Mouse (Mus musculus) layer of hippocampus, adult 18-20 months (tissue): ENCODE measurements around the gene Wdr77. TPM values are rescaled to one million over a fixed set of nuclear protein-coding genes. Genes with fewer than 3 reads are reported as not detected.
"Not testable (repeated sequence)": the region's sequence is repeated elsewhere in the genome, so short reads cannot be mapped to it uniquely, and the experiment has no call there.

ENCODE experiments used
- DNase-seq, 2 experiments: peaks; one replicate each; pipeline ENCODE4 v3.0.0; 2022; ENCODE audit warnings: low spot score in 2 of 2
- long read RNA-seq: library from polyadenylated mRNA; stranded (forward); transcript quantifications from one replicate; pipeline ENCODE4 v2.0.0, GENCODE M21; 2021
- total RNA-seq, 2 experiments: library from RNA; stranded (reverse); gene quantifications; 2 replicates each; pipeline ENCODE4 v1.2.3; 2021

Wdr77 gene
- total RNA-seq: 10 to 100 TPM; 44.1 to 51.2 TPM
- long read RNA-seq, transcript Wdr77-201 (10 exons, 3,682 nt): major isoform, 61 of 73 reads
- long read RNA-seq, partial matches to known transcripts: 1 of 73 reads
- long read RNA-seq, other reads (novel, unspliced or antisense): 11 of 73 reads

- peak; percentile 92 to 97 for DNase-seq
These were observed at the start of gene Wdr77 for GRCm38 (mm10) chr3:105958974-105959580. Gene Wdr77 (plus strand): TSS chr3:105959369.

DNA sequence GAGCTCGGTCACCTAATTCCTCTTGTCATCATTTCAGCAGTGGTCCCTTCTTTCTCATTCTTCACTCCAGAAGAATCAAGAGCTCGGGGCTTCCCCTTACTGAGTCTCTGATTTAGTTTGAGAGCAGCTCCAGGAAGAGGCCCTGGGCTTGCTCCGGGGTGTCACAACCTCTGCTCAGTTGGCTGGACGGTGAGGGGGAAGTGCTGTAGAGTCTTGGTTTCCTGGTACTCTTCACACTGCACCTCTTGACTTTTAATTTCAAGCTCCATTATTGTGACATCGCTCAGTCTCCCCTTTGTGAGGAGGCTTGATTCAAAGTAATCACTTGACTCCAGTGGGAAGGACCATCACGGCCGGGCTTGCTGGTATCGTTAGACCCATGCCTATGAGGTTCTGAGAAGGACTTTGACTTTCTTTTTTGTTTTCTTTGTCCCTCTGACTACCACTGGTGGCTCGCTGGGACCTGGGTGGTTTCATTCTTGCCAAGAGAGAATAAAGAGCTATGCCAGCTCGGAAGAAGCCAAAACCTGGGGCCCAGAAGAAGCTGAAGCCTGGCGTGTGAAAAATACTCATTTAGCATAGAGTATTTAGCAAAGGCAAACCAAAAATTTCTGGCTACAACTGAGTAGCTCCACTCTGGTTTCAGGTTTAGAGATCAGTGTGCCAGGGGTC is 48.5 kb upstream of the Wdr77 start:
- no peak for DNase-seq

- no peak for DNase-seq
These were observed 46.9 kb upstream of the Wdr77 start for GRCm38 (mm10) chr3:105912097-105912880.

DNA sequence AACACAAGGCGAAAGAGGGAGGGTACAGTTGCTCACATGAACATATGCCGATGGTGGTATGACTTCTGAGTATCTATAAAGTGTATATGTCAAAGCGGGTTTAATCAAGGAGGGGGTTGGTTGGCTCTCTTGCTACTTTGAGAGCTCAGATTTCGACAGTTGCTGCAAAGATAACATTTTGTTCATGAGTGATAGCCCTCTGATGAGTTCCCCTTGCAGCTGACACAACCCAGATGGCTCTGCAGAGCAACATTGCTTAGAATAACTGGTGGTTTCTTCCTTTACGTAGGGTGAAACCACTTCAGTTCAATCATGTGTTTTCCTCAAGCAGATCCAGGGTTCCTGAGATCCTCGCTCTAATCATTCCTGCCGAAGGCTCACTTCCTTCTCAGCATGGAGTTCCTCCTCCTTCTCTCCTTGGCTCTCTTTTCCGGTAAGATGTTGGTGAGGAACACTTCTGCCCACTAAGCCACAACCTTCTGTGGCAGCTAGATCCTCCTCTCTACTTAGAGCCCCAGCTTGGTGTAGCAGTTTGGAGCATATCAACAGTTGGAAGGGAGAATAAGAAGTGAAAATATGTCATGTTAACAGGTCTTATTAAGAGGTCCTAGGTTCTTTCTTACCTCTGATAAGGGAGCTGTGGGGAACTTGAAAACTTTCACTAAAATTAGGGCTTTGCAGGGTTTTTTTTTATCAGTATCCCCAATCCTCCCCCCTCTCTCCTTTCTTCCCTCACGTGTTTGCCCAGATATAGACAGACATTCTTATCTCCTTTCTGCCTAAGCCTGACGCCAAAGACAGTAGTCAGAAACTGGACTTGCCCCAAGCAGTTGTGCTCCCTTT is 45.1 kb upstream of the Wdr77 start:
- DNase-seq: peak; percentile 10 to 62

DNA sequence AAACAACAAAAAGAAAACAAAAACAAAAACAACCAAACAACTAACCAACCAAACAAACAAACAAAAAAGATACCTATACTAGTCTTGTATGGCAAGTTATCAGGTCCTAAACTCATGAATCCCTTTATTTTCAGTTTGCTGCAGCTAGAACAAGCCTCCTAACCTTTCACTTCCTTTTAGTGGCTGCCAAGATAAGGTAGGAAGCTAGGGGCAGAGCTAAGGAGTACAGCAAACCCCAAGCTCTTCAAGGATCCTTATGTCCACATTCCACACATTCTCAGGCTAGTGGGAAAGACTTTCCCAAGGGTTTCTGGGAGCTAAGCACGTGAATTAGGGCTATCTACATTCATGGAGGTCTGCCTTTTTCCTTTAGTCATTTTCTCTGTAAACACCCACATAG is 43.9 kb upstream of the Wdr77 start:
- no peak for DNase-seq

- DNase-seq: not testable (repeated sequence)
These were observed 42.7 kb upstream of the Wdr77 start for GRCm38 (mm10) chr3:105916455-105916854.

DNA sequence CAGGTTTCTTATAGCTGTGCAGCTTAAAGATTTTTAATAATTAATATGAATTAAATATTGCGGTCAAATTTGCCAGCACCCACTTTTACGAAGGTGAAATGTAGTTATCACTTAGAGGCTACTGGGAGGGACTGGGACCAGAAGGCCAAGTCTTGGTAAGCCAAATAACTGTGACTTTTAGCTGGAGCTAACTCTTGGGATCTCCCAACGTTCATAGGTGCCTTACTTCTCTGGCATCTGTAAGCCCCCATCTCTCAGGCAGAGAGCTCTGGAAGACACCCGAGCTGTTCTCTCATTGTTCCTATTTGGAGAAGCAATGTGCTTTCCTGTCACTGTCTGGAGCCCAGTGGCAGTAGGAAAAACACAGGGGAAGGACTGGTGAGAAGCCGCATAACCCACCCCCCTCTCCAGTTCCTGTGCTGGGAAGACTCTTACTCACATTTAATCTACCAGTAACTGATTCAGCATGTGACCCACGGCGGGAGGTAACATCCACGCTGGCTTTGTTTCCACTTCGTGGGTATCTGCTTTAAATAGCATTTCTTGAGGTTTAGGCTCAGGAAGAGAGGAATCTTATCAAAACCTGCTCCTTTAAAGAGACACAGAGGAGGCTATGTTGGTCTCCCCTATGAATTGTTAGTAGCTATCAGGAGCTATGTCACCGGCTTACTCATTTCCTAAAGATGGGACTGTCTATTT is 41.4 kb upstream of the Wdr77 start:
- no peak for DNase-seq

GRCm38 (mm10) chr3:105918355-105918745 is 40.8 kb upstream of the Wdr77 start:
- DNase-seq: no peak

DNA sequence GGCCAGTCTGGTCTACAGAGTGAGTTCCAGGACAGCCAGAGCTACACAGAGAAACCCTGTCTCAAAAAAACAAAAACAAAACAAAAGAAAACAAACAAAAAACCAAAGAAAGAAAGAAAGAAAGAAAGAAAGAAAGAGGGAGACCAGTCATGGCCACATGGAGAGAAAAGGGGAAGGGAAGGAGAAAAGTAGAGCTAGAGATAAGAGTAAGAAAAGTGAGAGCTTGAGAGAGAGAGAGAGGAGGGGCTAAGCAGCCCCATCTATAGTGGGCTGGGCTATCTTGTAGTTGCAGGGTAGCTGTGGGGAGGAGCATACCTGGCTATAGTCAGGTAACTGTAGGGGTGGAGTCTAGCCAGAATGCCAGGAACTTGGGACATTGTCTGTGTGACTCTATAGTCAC is 38.4 kb upstream of the Wdr77 start:
- not testable (repeated sequence) for DNase-seq

DNA sequence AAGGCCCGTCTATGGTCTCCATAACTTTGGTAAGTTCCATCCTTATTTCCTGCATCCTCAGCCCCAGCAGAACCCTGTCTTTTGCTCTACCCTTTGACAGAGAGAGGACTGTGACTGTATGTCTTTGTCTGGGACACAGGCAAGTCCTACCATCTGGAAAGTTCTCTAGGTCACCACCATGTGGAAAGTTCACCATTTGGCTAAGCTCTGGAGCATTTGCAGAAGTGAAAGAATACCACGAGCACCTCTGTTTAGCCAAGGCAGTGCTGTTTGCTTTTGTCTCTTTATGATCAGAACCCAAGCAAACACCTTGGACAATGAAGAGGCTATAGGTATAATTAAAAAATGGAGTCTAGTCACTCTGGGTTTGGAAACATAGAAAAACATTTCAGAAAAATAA is 37.2 kb upstream of the Wdr77 start:
- no peak for DNase-seq

GRCm38 (mm10) chr3:105924616-105925015 is 34.6 kb upstream of the Wdr77 start:
- DNase-seq: no peak

DNA sequence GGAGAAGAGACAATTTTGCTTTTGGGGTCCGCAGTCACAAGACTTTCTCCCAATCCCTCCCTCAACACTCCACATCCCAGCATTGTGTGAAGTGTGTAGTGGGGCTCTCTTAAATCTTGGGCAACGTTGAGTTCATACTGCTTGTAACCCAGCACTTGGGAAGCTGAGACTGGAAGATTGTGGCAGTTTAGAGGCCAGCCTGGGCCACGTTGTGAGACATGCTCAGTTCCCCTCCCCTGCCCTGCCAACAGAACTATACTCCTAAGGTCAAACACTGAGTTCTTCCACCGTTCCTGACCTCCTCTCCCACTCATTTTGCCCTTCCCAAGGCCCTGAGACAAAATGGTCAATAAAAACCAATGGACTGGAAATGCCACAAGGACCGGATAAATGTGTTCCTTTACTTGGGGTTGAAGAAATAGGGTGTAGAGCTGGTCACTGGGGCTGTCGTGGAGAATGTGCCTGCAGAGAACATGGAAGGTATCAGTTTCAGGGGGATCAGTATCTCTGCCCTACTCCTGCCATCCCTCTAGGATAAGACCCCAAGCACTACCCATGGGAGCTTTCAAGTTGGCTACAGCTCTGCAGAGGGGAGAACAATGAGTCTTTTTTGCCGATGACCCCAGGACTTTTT is 31.5 kb upstream of the Wdr77 start:
- no peak for DNase-seq

DNA sequence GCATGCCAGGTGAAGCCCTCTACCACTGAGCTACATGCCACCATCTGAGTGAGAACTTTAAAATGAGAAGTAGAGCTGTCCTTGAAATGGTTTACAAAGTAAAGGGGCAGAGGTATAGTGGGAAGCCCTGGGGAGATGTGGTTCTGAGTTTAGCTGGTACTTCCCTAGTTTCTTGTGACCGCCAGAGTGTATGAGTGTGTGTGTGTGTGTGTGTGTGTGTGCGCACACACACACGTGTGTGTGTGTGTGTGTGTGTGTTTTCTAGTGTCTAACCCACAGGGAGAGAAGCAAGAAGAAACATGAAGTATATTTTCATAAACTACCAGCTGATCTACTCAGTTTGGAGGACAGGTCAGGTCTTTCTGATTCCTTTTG is 31.0 kb upstream of the Wdr77 start:
- no peak for DNase-seq

DNA sequence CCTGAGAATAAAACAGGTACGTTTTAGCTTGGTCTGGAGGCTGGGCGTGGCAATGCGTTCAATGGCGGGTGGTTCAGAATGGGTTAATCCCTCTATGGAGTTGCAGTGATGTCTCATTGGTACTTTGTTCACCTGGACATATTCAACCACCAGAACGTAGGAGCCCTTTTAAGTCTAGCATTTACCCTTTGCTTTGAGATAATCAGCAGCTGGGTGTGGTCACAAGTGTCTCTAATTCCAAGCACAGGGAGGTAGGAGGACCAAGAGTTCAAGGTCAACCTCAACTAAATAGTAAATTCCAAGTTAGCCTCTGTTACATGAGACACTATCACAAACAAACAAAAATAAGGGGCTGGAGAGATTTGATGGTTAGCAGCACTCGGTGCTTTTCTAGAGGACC is 30.4 kb upstream of the Wdr77 start:
- no peak for DNase-seq

- no peak for DNase-seq
These were observed 29.3 kb upstream of the Wdr77 start for GRCm38 (mm10) chr3:105929821-105930220.

GRCm38 (mm10) chr3:105931095-105931494 is 28.1 kb upstream of the Wdr77 start:
- no peak for DNase-seq

DNA sequence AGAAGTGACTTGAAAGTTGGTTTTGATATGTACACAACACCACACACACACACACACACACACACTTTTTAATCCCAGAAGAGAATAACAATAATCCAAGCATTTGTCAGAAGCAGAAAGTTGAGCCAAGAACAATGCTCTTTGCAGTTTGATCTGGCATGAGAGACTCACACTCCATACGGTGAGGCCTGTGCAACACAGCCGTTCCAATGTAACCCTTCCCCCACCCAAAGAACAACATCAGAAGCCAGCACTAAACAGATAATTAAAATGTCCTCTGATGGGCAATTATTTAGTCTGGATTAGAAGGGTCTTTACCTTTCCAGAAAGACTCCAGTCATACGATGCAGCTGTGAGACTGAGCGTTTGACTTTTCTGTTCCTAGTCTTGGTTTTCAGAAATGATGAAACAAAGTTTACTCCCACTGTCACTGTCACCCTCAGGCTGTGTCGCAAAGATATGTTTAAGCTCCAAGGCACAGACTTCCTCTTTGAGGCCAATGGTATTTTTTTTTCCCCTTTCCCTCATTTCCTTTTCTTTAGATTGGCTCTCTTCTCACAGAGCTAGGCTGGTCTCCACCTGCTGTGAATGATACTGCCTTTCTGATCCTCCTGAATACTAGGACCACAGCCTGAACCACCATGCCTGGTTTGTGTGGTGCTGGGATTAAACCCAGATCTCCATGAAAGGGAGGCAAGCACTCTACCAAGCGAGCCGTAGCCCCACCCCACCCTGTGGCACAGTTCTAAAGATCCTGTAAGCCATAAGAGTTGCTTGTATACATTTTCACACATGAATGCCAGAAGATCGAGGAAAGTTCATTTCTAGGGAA is 26.7 kb upstream of the Wdr77 start, which contains the start of gene I830077J02Rik:
I830077J02Rik (minus strand) TSS at position 425 of the 832 bp plus-strand sequence.
- DNase-seq: no peak

GRCm38 (mm10) chr3:105933926-105934325 is 25.2 kb upstream of the Wdr77 start:
- DNase-seq: no peak

DNA sequence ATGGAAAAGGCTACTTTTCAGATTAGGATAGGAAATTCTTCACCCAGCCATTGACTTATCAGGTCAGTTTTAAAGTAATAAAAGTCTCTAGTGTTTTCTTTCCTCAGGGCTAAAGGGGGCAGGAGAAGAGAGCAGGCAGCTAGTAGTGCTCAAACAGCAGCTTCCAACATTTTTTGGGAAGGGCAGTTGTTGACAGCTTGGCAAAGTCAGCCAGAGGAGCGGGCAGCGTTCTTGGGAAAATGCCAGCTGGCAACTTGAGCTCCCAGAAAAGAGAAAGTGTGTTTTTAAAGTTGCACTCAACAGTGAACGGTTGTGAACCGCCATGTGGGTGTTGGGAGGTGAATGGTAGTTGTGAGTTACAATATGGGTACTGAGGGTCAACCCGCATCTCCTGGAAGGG is 24.1 kb upstream of the Wdr77 start:
- no peak for DNase-seq
